Mouse (Mus musculus) hindbrain, embryonic 11.5 days (tissue): ENCODE data around the gene Olfr718-ps1. TPM values are rescaled to one million over a fixed set of nuclear protein-coding genes. Genes with fewer than 3 reads are reported as not detected.
A peak's percentile ranks its signal among the peaks of the same experiment; 100 is the strongest.

Experiments
- ATAC-seq: fragments of 200-750 bp; cut with Nextera tagmentation; 2 replicates; pipeline ENCODE4 v1.8.0; 2017; ENCODE audit warnings: mild to moderate bottlenecking, moderate TSS enrichment, moderate library complexity; ENCODE audit not compliant: low FRiP score
- DNase-seq: peaks from one replicate; pipeline ENCODE4 v3.0.0-alpha.2; 2015; ENCODE audit warnings: low spot score
- H3K27ac ChIP-seq: fragments of 300-500 bp; sonication (generic); 2 replicates; pipeline ENCODE4 v1.5.1; 2014; ENCODE audit warnings: mild to moderate bottlenecking, low read depth, low read length
- H3K27me3 ChIP-seq: fragments of 300-500 bp; sonication (generic); 2 replicates; pipeline ENCODE4 v1.6.1; 2014; ENCODE audit warnings: mild to moderate bottlenecking, low read length, moderate library complexity, mixed read lengths; ENCODE audit not compliant: control insufficient read depth, insufficient read depth
- H3K36me3 ChIP-seq: fragments of 300-500 bp; sonication (generic); 2 replicates; pipeline ENCODE4 v1.6.1; 2014; ENCODE audit warnings: mild to moderate bottlenecking, low read length, moderate library complexity, mixed read lengths; ENCODE audit not compliant: control insufficient read depth, insufficient read depth
- H3K4me1 ChIP-seq: fragments of 300-500 bp; sonication (generic); replicated peaks from 2 replicates; pipeline ENCODE4 v1.6.1; 2014; ENCODE audit warnings: low read length, mixed read lengths; ENCODE audit not compliant: control insufficient read depth, insufficient read depth
- H3K4me2 ChIP-seq: fragments of 300-500 bp; sonication (generic); replicated peaks from 2 replicates; pipeline ENCODE4 v1.6.1; 2014; ENCODE audit warnings: mild to moderate bottlenecking, low read depth, low read length
- H3K4me3 ChIP-seq: fragments of 300-500 bp; sonication (generic); 2 replicates; pipeline ENCODE4 v1.5.1; 2014; ENCODE audit warnings: low read depth, low read length
- H3K9ac ChIP-seq: fragments of 300-500 bp; sonication (generic); 2 replicates; pipeline ENCODE4 v1.6.1; 2014; ENCODE audit warnings: low read depth, low read length
- H3K9me3 ChIP-seq: fragments of 300-500 bp; sonication (generic); 2 replicates; pipeline ENCODE4 v1.6.1; 2016; ENCODE audit warnings: low read length; ENCODE audit not compliant: control insufficient read depth
- WGBS: fragments of 180-500 bp; shearing (Covaris S2); extraction: QIAGEN DNeasy Blood & Tissue Kit; methylation state at CpG from one replicate; pipeline ENCODE4 v1.1.7; 2014; 5-methylcytosine and 5-hydroxymethylcytosine counted together
- polyA plus RNA-seq: library from polyadenylated mRNA; unstranded; fragments of >200 nt; fragmentation: Nextera tagmentation; extraction: Ambion mirVana; gene quantifications from 2 replicates; pipeline ENCODE4 v1.2.1, GENCODE M21; 2014

Gene Olfr718-ps1
- polyA plus RNA-seq, 1 experiment from 2014 or later = not detected

DNA sequence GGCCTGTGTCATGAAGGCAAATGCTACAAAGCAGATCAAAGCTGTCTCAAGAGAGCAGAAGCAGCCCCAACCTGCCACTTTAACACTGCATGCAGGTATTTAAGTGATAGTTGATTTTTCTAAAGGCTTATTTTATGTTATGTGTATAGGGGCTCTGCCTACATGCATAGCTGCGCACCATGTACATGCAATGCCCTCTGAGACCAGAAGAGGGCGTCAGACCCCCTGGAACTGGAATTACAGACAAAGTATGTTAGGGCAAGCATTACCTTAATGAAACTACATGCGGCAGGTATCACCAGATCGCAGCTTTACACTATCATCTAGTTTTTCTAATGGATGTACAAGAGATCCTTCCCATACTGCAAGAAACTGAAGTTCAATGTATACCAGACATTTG lies 62.5 kb downstream of the Olfr718-ps1 start:
- peaks cover 9% of the 10 kb centered on the region; the same call in 1 of the 2 replicates for H3K36me3 ChIP-seq
- no peak overlapping the region for H3K9ac ChIP-seq
- ATAC-seq (no peak), DNase-seq (peak; percentile 67)
- WGBS = 70% methylated on average over 4 of the region's 4 CpGs
- no peaks in the 10 kb centered on the region for H3K27me3 ChIP-seq
- H3K27ac ChIP-seq = no peak overlapping the region
- H3K9me3 ChIP-seq = no peaks in the 10 kb centered on the region
- no peak overlapping the region for H3K4me2 ChIP-seq
- H3K4me3 ChIP-seq = no peak overlapping the region
- H3K4me1 ChIP-seq = no peaks in the 10 kb centered on the region

Other genes starting within 250 kb of the Olfr718-ps1 start
- 15,671 and 16,656 TPM in 2 replicates for gene Actb, start 240.8 kb downstream of the Olfr718-ps1 start, polyA plus RNA-seq
- 570 and 615 TPM in 2 replicates for gene Fscn1, start 187.2 kb downstream of the Olfr718-ps1 start, polyA plus RNA-seq
- gene Rnf216, start 34.6 kb downstream of the Olfr718-ps1 start, polyA plus RNA-seq = 31.1 and 49.5 TPM in 2 replicates
- gene Rbak, start 33.2 kb upstream of the Olfr718-ps1 start, polyA plus RNA-seq = 12.7 and 17.0 TPM in 2 replicates
- gene Spdye4b, start 33.4 kb upstream of the Olfr718-ps1 start, polyA plus RNA-seq = not detected in 2 replicates
- gene Spdye4a, start 79.3 kb upstream of the Olfr718-ps1 start, polyA plus RNA-seq = not detected in 2 replicates
- gene Zfp12, start 87.6 kb upstream of the Olfr718-ps1 start, polyA plus RNA-seq = 20.3 and 24.3 TPM in 2 replicates
- gene Zfp316, start 122.4 kb upstream of the Olfr718-ps1 start, polyA plus RNA-seq = 3.4 and 3.6 TPM in 2 replicates
- gene Zfp853, start 146.0 kb upstream of the Olfr718-ps1 start, polyA plus RNA-seq = not detected in 2 replicates
- 34.1 and 42.9 TPM in 2 replicates for gene E130309D02Rik, start 167.8 kb upstream of the Olfr718-ps1 start, polyA plus RNA-seq
- 75.1 and 80.2 TPM in 2 replicates for gene Zdhhc4, start 181.7 kb upstream of the Olfr718-ps1 start, polyA plus RNA-seq
- 0.42 and 0.49 TPM in 2 replicates for gene Grid2ip, start 209.8 kb upstream of the Olfr718-ps1 start, polyA plus RNA-seq